Mouse (Mus musculus) gastrocnemius, adult 18-20 months (tissue): ENCODE results near the gene Gm10220. TPM values are rescaled to one million over a fixed set of nuclear protein-coding genes. Genes with fewer than 3 reads are reported as not detected.
"Not testable (repeated sequence)": the region's sequence is repeated elsewhere in the genome, so short reads cannot be mapped to it uniquely, and the experiment has no call there.

Experiments used
- DNase-seq: peaks from one replicate; pipeline ENCODE4 v3.0.0; 2021; ENCODE audit warnings: low spot score
- long read RNA-seq, 2 experiments: library from polyadenylated mRNA; stranded (forward); transcript quantifications; one replicate each; pipeline ENCODE4 v2.0.0; 2021
- total RNA-seq, 2 experiments: library from RNA; stranded (reverse); gene quantifications; 2 replicates each; pipeline ENCODE4 v1.2.3; 2021

The Gm10220 gene
- not detected for total RNA-seq
- long read RNA-seq, experiment 1, result 0 reads
- long read RNA-seq, experiment 2, result 0 reads

DNA sequence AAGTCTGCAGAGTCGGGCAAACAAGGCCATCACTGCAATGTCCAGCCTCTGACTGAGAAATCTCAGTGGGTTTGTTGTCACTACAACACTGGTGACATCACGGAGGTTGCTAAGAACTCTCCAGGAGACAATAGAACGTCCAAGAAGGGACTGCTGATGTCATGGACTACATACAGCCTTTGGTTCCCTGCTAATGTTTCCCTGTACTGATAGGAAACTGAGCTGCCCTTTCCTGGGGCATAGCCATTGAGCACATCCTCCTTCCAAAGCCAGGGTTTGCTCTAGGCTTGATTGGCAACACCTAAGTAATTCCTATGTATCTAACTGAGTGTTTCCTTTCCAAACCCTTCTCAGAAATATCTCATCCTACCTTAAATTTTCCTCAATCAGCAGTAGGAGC lies at the start of gene Gm10220:
Gene Gm10220, minus strand, starts transcription at position 101 of the 400 bp plus-strand sequence.
- DNase-seq, result not testable (repeated sequence)

DNA sequence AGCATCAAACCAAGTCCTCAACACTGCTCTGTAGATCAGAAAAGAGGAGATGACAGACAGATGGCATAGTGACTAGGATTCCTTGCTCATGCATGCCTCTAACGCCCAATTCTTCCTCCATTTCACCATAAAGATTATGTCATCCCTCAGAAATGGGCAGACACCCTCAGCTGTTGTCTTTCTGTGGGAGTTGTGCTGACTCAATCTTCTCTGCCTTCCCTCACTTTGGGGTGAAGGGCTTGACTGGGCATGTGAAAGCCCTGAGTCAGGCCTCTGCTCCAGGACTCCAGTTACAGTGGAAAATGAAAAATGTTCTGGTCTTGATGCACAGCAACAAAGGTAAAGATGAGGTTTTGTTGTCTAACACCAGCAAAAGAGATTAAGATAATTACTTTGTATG lies 48.6 kb upstream of the Gm10220 start:
- no peak for DNase-seq

DNA sequence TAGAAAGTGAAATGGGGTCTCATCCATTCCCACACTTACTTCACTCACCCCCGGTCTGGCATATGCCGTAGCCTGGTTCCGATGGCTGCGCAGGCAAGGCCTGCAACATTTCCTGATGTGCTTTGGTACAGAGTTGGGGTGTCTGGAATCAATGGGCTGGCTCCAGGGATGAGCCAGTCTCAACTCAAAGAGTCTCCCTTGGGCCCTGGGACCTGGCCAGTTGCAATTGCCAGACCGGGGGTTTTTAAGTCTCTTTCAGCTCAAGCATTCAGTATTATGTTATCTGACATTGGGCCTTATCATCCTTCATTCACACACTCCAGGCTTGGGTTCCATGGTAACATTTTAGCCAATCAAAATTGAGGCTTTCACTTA lies 44.6 kb upstream of the Gm10220 start:
- DNase-seq, result no peak

DNA sequence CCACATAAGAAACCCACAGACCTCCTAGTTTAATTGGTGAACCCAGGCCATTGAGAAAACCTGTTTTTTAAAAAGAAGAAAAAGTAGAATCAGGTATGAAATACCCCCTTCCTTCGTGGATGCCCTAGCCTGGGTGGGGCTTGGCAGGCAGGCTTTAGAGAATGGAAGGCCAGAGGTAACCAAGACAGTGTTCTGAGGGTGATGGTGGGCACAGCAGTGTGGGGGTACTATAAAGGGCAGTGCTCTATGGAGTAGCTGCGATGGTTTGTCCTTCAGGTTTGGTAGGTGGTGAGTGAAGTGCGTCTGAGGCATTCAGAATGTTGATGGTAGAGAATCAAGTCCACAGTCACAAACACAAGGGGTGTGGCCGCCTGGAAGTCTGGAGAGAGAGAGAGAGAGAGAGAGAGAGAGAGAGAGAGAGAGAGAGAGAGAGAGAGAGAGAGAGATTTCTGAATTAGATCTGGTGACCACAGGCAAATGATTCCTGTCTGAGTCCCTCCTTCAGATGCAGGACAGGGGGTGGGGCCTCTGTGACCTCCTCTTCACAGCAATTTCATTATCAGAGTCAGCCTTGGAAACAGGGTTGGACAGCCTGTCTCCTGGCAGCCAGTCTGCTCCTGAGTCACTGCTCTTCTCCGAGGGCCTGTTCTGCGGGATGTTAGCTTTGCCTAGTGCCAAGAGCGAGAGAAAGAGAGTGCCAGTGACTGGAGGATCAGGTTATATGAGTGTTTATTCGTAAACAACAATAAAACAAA lies 44.0 kb upstream of the Gm10220 start:
- peak; percentile 14 for DNase-seq

DNA sequence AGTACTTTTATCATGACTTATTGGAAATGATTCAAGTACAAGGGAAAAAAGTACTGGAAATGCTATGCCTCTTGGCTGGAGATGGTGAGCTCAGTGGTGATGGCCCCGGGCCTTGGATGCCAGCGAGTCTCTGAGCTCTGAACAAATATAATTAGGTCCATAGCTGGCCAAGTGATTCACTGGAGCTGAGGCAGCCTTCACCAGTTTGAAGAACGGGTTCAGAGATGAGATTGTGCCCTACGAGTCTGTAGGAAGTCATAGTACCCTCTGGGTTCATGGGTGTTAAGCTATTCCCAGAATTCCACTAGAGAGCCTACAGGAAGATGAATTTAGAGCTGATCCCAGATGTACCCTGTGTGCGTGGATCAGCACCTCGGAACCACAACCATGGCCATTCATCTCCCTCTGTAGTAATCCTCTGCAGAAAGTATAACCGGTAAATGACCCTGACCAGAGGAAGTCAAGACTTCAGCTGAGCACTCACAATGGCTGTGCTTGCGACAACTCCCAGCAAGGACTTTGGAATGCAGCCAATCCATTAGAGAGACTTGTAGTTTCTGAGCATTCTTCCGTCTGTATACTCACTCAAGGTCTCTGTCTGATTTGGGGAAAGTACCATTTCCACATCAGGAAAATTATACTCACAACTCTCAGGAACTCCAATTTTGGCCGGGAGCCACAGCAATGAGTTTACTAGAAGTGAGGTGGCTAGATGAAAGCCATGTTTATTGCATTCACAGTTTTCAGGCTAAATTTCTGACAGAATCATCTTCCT lies 36.4 kb upstream of the Gm10220 start:
- no peak for DNase-seq

DNA sequence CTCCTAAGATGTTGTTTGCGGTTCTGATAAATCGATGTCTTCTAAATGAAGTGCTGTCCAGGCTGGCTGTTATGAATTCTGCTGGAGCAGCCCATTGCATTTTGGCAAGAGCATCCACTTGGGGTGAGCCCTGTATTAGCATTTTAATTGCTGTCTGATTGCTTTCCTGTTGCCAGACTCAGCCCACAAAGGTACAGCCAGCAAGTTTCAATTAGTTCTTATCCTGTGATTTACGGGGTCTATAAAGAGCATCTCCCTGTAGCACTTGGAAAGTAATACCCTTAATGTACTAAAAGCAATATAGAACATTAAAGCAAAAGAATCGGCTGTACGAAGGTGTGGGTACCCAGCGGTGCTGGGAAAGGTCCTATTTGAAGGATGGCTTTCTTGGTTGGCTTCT lies 21.7 kb upstream of the Gm10220 start:
- DNase-seq, result no peak

DNA sequence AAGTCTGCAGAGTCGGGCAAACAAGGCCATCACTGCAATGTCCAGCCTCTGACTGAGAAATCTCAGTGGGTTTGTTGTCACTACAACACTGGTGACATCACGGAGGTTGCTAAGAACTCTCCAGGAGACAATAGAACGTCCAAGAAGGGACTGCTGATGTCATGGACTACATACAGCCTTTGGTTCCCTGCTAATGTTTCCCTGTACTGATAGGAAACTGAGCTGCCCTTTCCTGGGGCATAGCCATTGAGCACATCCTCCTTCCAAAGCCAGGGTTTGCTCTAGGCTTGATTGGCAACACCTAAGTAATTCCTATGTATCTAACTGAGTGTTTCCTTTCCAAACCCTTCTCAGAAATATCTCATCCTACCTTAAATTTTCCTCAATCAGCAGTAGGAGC lies 16.0 kb downstream of the Gm10220 start, which contains the start of gene 5031410I06Rik:
Gene 5031410I06Rik, minus strand, starts transcription at position 101 of the 400 bp plus-strand sequence.
- not testable (repeated sequence) for DNase-seq

DNA sequence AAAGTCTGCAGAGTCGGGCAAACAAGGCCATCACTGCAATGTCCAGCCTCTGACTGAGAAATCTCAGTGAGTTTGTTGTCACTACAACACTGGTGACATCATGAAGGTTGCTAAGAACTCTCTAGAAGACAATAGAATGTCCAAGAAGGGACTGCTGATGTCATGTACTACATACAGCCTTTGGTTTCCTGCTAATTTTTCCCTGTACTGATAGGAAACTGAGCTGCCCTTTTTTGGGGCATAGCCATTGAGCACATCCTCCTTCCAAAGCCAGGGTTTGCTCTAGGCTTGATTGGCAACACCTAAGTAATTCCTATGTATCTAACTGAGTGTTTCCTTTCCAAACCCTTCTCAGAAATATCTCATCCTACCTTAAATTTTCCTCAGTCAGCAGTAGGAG lies 32.0 kb downstream of the Gm10220 start, which contains the start of gene Gm10471:
Gene Gm10471, minus strand, starts transcription at position 101 of the 400 bp plus-strand sequence.
- DNase-seq, result not testable (repeated sequence)

DNA sequence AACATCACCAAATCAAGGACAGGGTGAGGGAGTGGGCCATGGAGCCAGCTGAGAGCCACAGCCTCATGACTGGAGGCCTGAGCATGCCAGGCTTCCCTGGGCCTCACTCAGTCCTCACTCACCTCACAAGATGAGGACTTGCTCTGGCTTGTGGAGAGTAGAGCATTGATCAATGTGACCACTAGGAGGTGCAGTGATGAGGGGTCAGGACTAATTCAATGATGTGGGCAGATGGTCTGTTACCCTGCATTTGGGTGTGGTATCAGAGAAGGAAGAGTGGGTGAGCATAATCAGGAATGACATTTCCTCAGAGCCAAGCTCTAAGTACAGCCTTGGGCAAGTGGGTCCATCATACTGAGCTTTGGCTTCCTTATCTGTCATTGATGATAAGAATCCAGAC lies 42.2 kb downstream of the Gm10220 start:
- not testable (repeated sequence) for DNase-seq

DNA sequence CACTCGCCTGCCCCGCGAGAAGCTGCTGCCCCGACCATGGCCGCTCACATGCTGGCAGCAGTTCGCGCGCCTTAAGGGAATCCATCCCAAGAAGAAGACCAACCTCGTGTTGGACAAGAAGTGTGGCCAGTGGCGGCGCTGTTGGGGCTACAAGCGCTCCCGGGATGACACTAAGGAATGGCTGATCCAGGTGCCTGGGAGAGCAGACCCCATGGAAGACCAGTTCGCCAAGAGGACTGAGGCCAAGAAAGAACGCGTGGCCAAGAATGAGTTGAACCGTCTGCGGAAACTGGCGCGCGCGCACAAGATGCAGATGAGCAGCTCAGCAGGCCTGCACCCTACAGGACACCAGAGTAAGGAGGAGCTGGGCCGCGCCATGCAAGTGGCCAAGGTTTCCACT lies 50.5 kb downstream of the Gm10220 start:
- no peak for DNase-seq

Other genes starting within 250 kb of the Gm10220 start
- not detected for gene Gm21663, start 179.0 kb downstream of the Gm10220 start, total RNA-seq
- gene Gm21671, start 167.0 kb downstream of the Gm10220 start, total RNA-seq, result not detected
- gene Gm21680, start 148.8 kb downstream of the Gm10220 start, total RNA-seq, result not detected
- gene Gm21698, start 132.8 kb downstream of the Gm10220 start, total RNA-seq, result not detected
- not detected for gene Gm1979, start 116.6 kb downstream of the Gm10220 start, total RNA-seq
- not detected for gene Gm5862, start 98.5 kb downstream of the Gm10220 start, total RNA-seq
- not detected for gene Speer4a, start 81.9 kb downstream of the Gm10220 start, total RNA-seq
- gene Gm7347, start 62.8 kb downstream of the Gm10220 start, total RNA-seq, result not detected
- gene Gm10471, start 32.1 kb downstream of the Gm10220 start, total RNA-seq, result not detected
- gene 5031410I06Rik, start 16.1 kb downstream of the Gm10220 start, total RNA-seq, result not detected
- not detected for gene Gm7361, start 136.3 kb upstream of the Gm10220 start, total RNA-seq